Mouse (Mus musculus): Measurements from ENCODE around the gene Erbb4. TPM values are rescaled to one million over a fixed set of nuclear protein-coding genes. Genes with fewer than 3 reads are reported as not detected.
"Not testable (repeated sequence)": the region's sequence is repeated elsewhere in the genome, so short reads cannot be mapped to it uniquely, and the experiment has no call there.

The Erbb4 gene
- total RNA-seq, 2 experiments from 2014 or later = not detected

DNA sequence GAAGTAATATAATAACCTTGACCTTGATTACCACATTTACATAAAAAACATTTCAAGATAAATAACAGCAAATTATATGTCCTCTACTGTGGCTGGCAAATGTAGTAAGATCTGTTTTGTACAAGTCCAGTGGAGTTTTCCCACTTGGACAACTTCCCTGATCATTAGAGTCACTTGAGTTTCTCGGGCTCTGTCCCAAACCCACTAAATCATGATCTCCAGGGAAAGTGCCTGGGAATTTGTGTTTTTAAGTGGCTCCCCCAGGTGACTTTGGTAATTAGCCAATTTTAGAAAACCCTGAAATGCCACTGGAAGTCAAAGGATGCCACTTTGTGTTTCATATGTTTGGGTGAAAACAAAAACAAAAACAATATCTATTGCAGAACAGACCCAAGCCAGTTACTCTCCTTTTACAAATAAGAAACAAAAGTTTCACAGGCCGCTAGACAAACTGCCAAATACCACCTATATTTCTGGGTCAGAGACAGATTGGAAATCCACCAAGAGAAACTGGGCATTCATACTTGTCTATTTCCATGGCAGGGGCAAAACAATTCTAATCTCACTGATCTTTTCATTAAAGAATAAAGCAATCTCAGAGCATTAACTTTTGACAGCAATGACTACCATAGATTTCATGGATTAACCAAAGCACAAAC is 234.8 kb downstream of the Erbb4 start:
- ATAC-seq (replicated peaks; ENCODE audit: poor library complexity) = no peak

DNA sequence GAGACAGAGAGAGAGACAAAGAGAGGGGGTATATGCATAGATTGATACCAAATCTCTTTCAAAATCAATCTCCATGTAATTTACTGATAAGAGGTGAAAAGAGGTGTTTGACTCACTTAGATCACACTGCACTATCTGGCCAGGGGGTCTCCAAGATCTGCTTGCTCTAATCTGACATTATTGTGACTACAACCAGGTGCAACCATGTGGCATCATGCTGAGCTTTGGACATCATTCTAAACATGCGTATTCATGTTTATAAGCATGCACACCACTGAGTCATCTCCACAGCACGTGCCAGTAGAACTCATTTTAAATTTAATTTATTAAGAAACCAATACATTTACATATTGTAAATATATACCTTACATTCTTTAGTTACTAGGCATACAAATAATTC is 247.5 kb downstream of the Erbb4 start:
- ATAC-seq (replicated peaks; ENCODE audit: poor library complexity) = no peak

DNA sequence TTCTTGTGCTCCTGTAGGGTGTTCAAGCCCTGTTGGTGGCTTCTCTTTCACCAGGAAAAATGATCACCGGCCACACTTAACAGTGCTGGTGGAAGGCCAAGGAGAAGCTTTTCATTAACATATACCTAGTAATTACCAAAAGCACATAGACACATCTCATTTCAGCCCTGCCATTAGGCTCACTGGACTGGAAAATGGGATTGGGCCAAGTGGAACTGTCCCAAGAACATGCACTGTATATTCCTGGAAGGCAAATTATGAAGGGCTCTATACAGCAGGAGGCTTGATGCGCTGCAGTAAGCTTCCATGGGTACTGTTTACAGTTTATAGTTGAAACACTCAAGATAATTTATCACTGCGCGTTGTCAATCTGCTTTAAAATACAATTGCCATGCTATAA is 248.4 kb downstream of the Erbb4 start:
- ATAC-seq (replicated peaks; ENCODE audit: poor library complexity) = no peak

DNA sequence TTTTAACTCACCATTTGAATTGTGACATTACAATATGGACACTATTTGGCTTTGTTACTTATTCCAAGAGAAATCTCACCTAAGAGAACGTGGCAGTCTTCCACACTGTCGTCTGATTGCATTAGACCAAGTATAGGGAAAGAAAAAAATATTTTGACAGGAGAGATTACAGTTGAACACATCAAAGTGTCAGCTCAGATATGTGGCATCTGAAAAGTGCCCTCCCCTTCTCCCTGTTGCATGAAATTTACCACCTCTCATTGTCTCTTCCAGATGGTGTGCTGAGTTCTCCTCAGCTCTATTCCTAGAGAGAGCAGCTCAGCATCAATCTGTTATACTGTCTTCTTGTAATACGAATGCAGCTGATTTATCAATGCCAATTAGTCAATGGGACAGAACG is 268.5 kb downstream of the Erbb4 start:
- ATAC-seq (replicated peaks; ENCODE audit: poor library complexity) = no peak

DNA sequence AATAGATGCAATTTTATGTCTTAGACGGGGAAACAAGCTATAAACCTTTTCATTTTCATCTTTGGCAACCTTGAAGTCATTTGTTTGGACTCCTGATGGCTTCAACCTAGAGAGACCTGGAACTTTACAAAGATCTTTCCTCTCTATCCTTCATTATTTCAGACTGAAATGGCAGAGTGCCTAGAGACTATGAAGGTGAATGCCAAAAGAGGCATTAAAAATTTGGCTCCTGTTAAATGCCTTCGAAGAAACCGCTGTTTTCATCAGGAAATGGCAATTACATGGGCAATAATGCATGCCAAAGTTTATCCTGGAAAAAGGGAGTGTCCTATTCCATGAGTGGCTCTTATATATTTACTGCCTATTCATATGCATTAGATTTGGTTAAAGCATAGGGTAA is 273.2 kb downstream of the Erbb4 start:
- ATAC-seq (replicated peaks; ENCODE audit: poor library complexity) = no peak

DNA sequence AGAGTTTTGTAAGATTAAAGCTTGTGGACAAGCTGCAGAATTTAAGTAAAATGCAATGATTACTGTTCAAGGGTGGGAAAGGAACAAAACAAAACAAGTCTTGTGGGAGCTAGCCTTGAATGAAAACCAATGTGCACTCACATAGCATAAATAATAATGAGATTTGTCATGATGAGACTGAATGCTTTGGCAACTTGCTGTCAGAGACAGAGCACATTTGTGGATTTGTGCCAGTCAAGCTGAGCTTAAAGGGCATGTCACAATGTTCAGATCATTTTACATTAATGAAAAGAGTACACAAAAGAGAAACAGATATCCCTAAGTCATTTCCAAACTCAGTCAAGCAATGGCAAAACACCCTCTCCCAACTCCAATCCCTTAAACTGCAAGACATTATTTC is 275.8 kb downstream of the Erbb4 start:
- ATAC-seq (replicated peaks; ENCODE audit: poor library complexity) = no peak

DNA sequence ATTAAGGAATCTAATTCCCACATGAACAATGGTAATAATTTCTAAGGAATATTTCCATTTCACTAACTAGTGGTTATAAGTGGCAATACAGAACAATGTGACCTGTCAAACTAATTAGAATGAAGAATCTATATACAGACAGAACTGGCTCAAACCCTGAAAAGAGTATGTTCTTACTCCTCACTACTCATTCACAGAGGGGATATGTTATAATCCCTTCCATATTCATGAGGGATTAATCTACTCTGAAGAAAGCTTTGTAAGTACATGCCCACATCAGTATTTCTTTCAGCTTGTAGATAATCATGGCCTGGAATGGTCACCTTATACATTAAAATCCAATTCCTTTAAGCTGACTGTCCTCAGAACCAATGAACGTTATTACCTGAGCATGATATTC is 276.3 kb downstream of the Erbb4 start:
- no peak for ATAC-seq (replicated peaks; ENCODE audit: poor library complexity)

DNA sequence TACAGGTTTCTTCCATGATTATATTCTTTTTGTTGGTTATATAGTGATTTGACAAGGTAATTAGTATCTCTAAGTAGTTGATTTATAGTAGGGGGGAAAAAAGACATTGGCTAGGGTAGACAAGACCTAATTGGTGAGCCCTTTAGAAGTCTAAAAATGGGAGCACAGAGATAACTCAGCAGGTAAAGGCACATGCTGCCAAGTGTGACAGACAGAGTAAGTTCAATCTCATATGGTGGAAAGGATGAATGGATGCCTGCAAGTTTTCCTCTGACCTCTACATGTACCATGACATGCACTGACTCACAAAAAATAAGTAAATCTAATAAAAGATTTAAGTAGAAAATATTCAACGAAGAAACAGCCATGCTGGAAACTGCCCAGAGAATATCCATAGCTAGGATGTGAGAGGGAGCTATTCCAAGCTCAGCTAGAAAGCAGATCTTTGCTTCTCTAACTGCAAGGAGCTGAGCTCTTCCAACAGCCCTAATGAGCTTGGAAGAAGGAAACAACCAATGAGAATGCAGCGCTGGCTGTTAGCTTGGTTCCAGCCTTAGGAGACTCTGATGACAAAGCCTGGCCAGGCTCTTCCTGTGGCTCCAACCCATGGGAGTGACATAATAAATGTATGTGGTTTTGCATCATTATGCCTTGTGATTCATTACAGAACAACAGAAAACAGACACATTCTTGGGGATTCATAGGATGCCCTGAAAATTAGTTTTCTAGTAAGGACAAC is 277.2 kb downstream of the Erbb4 start:
- no peak for ATAC-seq (replicated peaks; ENCODE audit: poor library complexity)

DNA sequence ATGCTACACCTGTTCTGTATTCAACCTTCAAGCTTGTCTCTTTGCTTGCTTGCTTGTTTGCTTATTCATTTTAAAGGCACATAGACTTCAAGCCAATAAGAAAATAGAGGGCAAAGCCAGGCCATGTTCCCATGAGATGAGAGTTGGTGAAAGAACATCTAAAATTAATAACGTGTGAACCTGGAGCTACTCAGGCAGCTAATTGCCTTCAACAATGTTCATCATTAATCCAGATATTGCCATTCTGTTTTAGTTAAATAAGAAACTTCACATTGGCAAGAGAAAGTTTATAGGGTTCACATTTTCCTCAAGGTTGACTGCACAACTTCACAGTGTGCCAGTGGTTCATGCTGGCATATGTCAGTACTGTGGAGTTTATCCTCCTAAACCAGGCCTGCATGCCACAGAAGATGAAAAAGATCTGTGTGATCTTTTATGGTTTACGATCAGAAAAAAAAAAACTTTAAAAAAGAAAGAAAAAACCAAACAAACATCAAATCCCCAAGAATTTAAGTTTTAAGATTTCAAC is 284.7 kb downstream of the Erbb4 start:
- ATAC-seq (replicated peaks; ENCODE audit: poor library complexity) = no peak

DNA sequence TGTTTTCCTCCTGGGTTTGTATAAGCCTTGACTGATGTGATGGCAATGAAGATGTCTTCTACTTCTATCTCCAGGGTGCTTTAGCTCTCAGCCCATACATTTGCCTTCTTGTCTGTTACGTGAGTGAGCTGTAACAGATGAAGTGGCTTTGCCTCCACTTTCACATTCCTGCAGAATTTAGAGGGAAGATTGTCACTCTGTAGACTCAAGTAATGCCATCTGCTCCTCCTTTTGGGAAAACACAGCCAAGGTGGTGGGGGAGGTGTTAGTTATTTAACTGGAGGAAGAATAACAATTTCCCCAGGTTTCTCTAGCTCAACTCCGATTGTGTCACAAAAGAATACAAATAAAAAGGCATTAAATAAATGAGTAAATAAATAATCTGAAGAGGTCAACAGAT is 301.1 kb downstream of the Erbb4 start:
- no peak for ATAC-seq (replicated peaks; ENCODE audit: poor library complexity)

DNA sequence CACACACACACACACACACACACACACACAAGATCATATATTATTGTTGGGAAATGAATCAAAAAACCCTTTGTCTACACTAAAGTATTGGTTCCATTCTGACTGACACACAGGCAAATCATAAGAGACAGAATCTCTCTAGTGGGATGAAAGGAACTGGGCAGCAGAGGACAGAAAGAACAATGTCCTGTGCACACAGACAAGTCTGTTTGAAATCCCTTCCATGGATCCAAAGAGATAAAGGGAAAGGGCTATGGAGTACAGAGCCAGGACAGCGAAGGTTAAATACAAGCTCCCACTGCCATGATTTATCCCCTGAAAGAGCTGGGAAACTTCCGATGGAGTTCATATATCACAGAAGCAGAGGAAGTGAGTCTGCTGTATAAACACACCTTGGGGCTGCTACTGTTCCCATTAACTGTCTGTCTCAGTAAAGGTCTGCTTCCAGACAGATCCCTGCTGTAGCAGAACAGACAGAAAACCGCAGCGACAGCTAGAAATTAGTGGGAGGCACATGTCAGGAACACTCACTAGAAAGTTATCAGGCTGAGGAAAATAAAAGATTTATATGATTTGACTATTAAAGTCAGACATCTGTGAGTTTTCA is 320.3 kb downstream of the Erbb4 start:
- ATAC-seq (replicated peaks; ENCODE audit: poor library complexity) = no peak

DNA sequence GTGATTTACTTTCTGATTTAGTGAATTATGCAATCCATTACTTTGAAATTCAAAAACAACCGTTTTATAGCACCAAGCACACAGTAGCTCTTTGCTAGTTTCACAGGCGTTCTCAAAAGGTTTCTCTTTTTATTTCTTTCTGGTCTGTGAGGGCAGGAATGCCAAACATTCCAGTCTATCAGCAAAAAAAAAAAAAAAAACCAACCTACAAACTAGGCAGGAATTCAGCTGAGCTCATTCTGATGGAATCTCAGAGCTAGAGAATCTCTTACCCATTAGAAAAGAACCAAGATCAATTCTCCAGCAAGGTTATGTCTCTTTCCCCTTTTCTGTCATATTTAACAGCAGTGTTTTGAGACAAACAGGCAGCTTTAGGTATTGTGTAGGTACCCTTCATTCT is 327.2 kb downstream of the Erbb4 start:
- no peak for ATAC-seq (replicated peaks; ENCODE audit: poor library complexity)

DNA sequence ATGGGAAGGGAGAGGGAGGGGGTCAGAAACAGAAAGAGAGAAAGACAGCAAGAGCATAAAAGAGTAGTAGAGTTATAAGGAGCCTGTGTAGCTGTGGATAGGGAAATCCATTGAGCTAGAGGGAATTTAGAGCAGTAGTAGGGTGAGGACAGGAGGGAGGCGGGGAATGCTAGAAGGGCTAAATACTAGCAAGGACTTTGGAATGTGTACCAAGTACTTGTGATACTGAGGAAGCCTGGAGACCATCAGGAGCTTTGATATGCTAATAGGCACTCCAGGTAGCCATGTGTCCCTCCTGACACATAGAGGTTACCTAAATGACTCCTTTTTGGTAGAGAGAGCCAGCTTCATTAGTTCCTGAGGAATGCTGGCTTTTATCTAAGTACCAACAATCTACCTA is 327.8 kb downstream of the Erbb4 start:
- no peak for ATAC-seq (replicated peaks; ENCODE audit: poor library complexity)

DNA sequence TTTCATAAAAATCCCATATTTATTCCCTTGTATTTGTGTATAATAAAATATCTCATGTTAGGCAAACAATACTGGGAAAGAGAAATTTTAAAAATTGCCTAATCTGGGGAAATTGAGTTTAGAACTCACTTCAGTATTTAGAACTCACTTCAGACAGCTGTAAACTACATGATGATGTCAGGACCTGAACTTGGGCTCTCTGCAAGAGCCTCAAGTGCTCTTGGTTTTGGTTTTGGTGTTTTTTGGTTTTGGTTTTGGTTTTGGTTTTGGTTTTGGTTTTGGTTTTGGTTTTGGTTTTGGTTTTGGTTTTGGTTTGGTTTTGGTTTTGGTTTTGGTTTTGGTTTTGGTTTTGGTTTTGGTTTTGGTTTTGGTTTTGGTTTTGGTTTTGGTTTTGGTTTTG is 341.8 kb downstream of the Erbb4 start:
- not testable (repeated sequence) for ATAC-seq (replicated peaks; ENCODE audit: poor library complexity)

DNA sequence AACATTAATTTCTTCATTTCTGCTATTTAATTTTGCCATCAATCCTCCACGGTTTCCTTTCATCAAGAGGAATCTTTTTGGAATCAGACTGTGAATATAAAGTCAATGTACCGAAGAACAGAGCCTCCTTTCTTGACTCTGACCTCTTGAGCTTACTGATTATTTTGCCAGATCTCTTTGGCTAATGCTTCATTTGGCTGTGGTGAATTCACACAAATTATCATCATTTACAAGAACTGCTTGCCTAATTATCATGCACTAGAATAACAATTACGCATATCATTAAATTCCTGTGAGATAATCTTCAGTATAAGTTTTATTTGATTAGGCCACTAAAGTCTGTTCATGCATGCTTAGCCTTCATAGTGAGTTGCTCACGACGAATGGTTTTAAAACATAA is 345.4 kb downstream of the Erbb4 start:
- no peak for ATAC-seq (replicated peaks; ENCODE audit: poor library complexity)

DNA sequence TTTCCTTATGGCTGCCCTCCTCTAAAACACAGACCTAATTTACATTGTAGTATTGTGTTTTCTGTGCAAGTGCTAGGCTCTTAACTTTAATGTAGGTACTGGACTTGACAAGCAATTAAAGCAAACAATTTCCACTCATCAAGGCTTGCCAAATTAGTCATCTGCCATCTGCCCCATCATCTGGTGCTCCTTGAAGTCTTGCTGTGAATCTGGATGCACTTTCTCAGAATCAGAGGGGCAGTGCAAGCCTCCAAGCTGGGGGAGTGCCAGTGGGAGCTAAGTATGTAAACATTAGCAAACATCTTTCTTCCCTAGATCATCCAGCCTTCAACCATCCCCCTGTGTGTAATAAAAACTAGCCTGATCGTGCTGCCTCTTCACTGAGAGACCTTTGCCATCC is 358.9 kb downstream of the Erbb4 start:
- no peak for ATAC-seq (replicated peaks; ENCODE audit: poor library complexity)

DNA sequence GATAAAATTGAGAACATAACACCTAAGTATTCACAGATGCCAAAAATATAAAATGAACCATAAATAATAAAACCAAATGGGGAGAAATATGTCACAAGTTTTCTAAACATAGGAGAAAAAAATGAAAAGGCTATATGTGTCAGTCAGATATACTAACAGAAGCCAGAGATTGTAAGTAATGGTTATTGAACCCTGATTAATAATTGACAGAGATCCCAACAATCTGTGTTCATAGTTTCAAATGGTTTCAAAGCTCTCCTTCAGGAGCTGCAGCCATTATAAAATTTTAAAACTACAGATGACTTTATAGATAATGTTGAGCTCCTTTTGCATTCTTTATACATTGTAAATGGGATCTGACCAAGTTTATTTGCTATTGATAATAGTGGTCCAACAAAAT is 426.4 kb downstream of the Erbb4 start:
- no peak for ATAC-seq (replicated peaks; ENCODE audit: poor library complexity)

DNA sequence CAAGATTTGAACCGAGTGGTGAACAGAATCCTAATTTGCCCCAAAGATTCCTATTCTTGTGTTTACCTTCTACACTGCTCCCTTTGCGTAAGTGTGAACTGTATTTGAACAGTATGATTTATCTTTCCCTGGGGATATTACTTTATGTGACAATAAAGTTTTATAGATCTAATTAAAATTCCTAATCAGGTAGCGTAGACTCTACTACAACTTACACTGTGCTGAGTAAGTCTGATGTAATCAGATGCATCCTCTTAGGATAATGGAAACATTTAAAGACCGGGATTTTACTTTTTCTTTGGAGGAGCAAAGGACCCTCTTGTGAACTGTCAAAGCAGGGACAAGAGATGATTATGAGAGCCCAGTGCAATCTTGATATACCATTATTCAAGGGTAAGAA is 433.2 kb downstream of the Erbb4 start:
- ATAC-seq (replicated peaks; ENCODE audit: poor library complexity) = no peak

DNA sequence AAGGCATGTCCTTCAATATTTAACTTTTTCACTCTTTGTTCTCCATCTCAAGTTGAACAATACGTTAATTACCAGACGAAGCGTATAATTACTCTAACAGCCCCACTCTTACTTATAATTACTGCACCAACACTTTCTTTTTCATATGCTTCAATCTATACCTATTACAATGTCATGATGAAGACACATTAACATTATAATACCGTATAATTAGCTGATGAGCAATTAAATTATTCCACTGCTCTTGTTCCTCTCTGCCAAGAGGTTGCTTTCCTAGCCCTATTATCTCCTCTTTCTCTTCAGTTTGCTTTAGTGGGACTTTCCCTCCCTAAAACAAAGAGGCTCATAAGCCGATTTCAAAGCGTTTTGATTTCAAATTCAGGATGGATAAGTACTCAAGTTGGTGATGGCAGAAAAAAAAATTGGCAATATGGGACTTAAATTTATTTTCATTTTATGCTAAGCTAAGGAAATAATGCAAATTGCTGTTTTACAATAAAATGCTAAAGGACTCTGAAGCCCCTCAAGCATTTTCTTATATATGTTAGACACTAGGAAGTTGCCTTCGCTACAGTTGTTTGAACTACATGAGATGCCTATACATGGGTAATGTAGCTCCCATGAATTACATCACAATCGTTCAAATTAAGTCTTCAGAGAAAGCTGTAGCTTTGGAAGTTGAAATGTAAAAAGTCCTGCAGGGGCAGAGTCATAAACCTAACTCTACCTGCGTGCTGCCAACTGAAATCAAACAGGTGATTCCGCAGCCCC is 440.8 kb downstream of the Erbb4 start:
- no peak for ATAC-seq (replicated peaks; ENCODE audit: poor library complexity)

DNA sequence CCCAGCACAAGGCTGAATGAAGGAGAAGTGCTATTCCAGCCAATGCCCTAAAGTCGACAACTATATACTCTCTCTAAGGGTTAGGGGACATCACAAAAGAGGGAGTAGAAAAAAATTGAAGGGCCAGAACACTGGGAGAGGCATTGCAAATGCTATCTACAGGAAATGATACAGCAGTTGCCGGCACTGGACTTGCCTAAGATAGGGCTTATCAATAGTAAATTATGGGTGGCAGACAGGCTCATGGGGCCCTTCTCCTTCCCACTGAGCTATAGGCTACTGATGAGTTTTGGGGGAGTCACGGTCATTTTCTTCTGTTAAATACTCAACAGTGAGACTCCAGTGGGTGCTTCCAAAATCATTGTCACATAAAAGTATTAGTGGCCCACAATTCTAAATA is 517.4 kb downstream of the Erbb4 start:
- ATAC-seq (replicated peaks; ENCODE audit: poor library complexity) = no peak

DNA sequence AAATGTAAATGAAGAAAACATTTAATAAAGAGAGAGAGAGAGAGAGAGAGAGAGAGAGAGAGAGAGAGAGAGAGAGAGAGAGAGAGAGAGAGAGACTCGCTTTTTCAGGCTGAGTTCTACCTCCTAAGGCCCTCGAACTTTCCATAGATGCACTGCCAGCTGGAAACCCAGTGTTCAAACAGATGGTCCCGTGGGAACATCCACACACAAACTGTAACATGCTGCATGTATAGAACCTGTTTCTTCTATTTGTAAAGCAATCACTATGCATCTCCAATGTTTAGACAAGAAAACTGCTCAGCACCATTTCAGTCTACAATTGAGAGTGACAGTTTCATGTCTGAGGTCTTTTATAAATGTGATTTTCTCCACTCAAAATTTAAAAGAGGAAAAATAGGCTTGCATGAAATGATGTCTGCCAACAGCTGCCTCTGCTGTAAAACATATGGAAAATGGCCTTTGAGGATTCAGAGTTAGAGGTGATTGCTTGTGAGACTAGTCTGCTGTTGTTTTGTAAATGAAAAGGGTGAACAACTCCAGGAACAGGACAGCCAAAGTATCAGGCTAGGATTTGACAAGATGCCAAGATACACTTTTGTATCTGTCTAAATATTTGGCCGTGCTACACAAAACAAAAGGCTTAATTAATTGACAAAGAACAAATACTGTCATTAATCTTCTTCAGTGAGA is 533.9 kb downstream of the Erbb4 start:
- ATAC-seq (replicated peaks; ENCODE audit: poor library complexity) = no peak
